Mouse (Mus musculus) intestine, embryonic 16.5 days (tissue): ENCODE measurements around the gene Ubn1. TPM values are rescaled to one million over a fixed set of nuclear protein-coding genes. Genes with fewer than 3 reads are reported as not detected.
A peak's percentile ranks its signal among the peaks of the same experiment; 100 is the strongest.

Experiments used
- ATAC-seq: fragments of 200-750 bp; cut with Nextera tagmentation; 2 replicates; pipeline ENCODE4 v1.8.0; 2017; ENCODE audit warnings: moderate TSS enrichment, moderate library complexity
- H3K27ac ChIP-seq: fragments of 300-500 bp; sonication (generic); 2 replicates; pipeline ENCODE4 v1.5.1; 2014; ENCODE audit warnings: mild to moderate bottlenecking, low read length
- H3K27me3 ChIP-seq: fragments of 300-500 bp; sonication (generic); replicated peaks from 2 replicates; pipeline ENCODE4 v1.6.1; 2014; ENCODE audit warnings: low read length, control low read depth, mixed read lengths; ENCODE audit not compliant: control insufficient read depth, insufficient read depth
- H3K36me3 ChIP-seq: fragments of 300-500 bp; sonication (generic); 2 replicates; pipeline ENCODE4 v1.6.1; 2014; ENCODE audit warnings: low read length, control low read depth; ENCODE audit not compliant: control insufficient read depth, insufficient read depth
- H3K4me1 ChIP-seq: fragments of 300-500 bp; sonication (generic); 2 replicates; pipeline ENCODE4 v1.6.1; 2014; ENCODE audit warnings: low read length, control low read depth, mixed read lengths; ENCODE audit not compliant: control insufficient read depth, insufficient read depth
- H3K4me2 ChIP-seq: fragments of 300-500 bp; sonication (generic); 2 replicates; pipeline ENCODE4 v1.6.1; 2014; ENCODE audit warnings: low read depth, low read length, control low read depth
- H3K4me3 ChIP-seq: fragments of 300-500 bp; sonication (generic); 2 replicates; pipeline ENCODE4 v1.5.1; 2014; ENCODE audit warnings: mild to moderate bottlenecking, low read length
- H3K9ac ChIP-seq: fragments of 300-500 bp; sonication (generic); 2 replicates; pipeline ENCODE4 v1.6.1; 2014; ENCODE audit warnings: low read depth, low read length
- H3K9me3 ChIP-seq: fragments of 300-500 bp; sonication (generic); 2 replicates; pipeline ENCODE4 v1.6.1; 2016; ENCODE audit warnings: low read length, control low read depth; ENCODE audit not compliant: control insufficient read depth
- WGBS: fragments of 180-500 bp; shearing (Covaris S2); extraction: QIAGEN DNeasy Blood & Tissue Kit; methylation state at CpG from one replicate; pipeline ENCODE4 v1.1.7; 2014; 5-methylcytosine and 5-hydroxymethylcytosine counted together
- polyA plus RNA-seq: library from polyadenylated mRNA; unstranded; fragments of >200 nt; fragmentation: Nextera tagmentation; extraction: Ambion mirVana; gene quantifications from 2 replicates; pipeline ENCODE4 v1.2.1, GENCODE M21; 2015

The Ubn1 gene
- polyA plus RNA-seq, 1 experiment from 2014 or later, result 11.1 TPM

- peak; percentile 86 for ATAC-seq
- Histone ChIP-seq H3K4me1 (peaks cover 11% of the 10 kb centered on the region), H3K27me3 (no peaks in the 10 kb centered on the region), H3K4me3 (peak overlapping the region; percentile 97), H3K9ac (peak overlapping the region; percentile 94), H3K4me2 (peak overlapping the region; percentile 80), H3K36me3 (peaks cover 3% of the 10 kb centered on the region; the same call in 1 of the 2 replicates), H3K27ac (peak overlapping the region; percentile 99), H3K9me3 (no peaks in the 10 kb centered on the region)
- under 1% methylated on average over 78 of the region's 78 CpGs for WGBS
Observed at GRCm38 (mm10) chr16:5050251-5051110, 624 bp downstream of the Ubn1 start.

- no peaks in the 10 kb centered on the region for H3K27me3 ChIP-seq
- peaks cover 2% of the 10 kb centered on the region; the same call in 1 of the 2 replicates for H3K4me1 ChIP-seq
- H3K36me3 ChIP-seq, result peaks cover 10% of the 10 kb centered on the region; the same call in 1 of the 2 replicates
- ATAC-seq, result no peak
- no peaks in the 10 kb centered on the region for H3K9me3 ChIP-seq
- H3K4me2 ChIP-seq, result no peak overlapping the region
- H3K4me3 ChIP-seq, result no peak overlapping the region
- H3K9ac ChIP-seq, result no peak overlapping the region
- 81% methylated on average over 1 of the region's 1 CpGs for whole genome bisulfite sequencing
- no peak overlapping the region for H3K27ac ChIP-seq
Observed at GRCm38 (mm10) chr16:5058114-5058513, 8.3 kb downstream of the Ubn1 start.

GRCm38 (mm10) chr16:5063472-5063871 lies 13.6 kb downstream of the Ubn1 start:
- H3K36me3 ChIP-seq, result peaks cover 13% of the 10 kb centered on the region; the same call in 1 of the 2 replicates
- no peak overlapping the region for H3K4me2 ChIP-seq
- no peak for ATAC-seq
- H3K4me1 ChIP-seq, result no peaks in the 10 kb centered on the region
- 93% methylated on average over 4 of the region's 4 CpGs for WGBS
- no peak overlapping the region for H3K4me3 ChIP-seq
- H3K9ac ChIP-seq, result no peak overlapping the region
- H3K27ac ChIP-seq, result no peak overlapping the region
- no peaks in the 10 kb centered on the region for H3K9me3 ChIP-seq
- no peaks in the 10 kb centered on the region for H3K27me3 ChIP-seq

GRCm38 (mm10) chr16:5070321-5070720 lies 20.5 kb downstream of the Ubn1 start:
- Histone ChIP-seq H3K9me3 (no peaks in the 10 kb centered on the region), H3K4me3 (no peak overlapping the region), H3K4me1 (no peaks in the 10 kb centered on the region), H3K36me3 (peaks cover 10% of the 10 kb centered on the region; the same call in 1 of the 2 replicates), H3K27me3 (no peaks in the 10 kb centered on the region), H3K27ac (no peak overlapping the region), H3K4me2 (no peak overlapping the region), H3K9ac (no peak overlapping the region)
- no peak for ATAC-seq
- 75% methylated on average over 3 of the region's 3 CpGs for WGBS

- no peak for ATAC-seq
- no peak overlapping the region for H3K27ac ChIP-seq
- H3K4me2 ChIP-seq, result no peak overlapping the region
- H3K36me3 ChIP-seq, result peaks cover 20% of the 10 kb centered on the region; the same call in 1 of the 2 replicates
- H3K27me3 ChIP-seq, result no peaks in the 10 kb centered on the region
- no peak overlapping the region for H3K9ac ChIP-seq
- no peaks in the 10 kb centered on the region for H3K4me1 ChIP-seq
- no peak overlapping the region for H3K4me3 ChIP-seq
- 94% methylated on average over 7 of the region's 7 CpGs for WGBS
- no peaks in the 10 kb centered on the region for H3K9me3 ChIP-seq
Observed at GRCm38 (mm10) chr16:5071974-5072373, 22.1 kb downstream of the Ubn1 start.

- H3K4me1 ChIP-seq, result no peaks in the 10 kb centered on the region
- H3K36me3 ChIP-seq, result peaks cover 29% of the 10 kb centered on the region; the same call in 1 of the 2 replicates
- WGBS, result 91% methylated on average over 5 of the region's 5 CpGs
- H3K9ac ChIP-seq, result no peak overlapping the region
- no peak overlapping the region for H3K4me3 ChIP-seq
- no peaks in the 10 kb centered on the region for H3K27me3 ChIP-seq
- no peaks in the 10 kb centered on the region for H3K9me3 ChIP-seq
- H3K4me2 ChIP-seq, result no peak overlapping the region
- no peak overlapping the region for H3K27ac ChIP-seq
- no peak for ATAC-seq
Observed at GRCm38 (mm10) chr16:5074341-5074740, 24.5 kb downstream of the Ubn1 start.

GRCm38 (mm10) chr16:5085196-5085595 lies 35.3 kb downstream of the Ubn1 start:
- no peak overlapping the region for H3K4me2 ChIP-seq
- ATAC-seq, result no peak
- H3K9ac ChIP-seq, result no peak overlapping the region
- no peaks in the 10 kb centered on the region for H3K4me1 ChIP-seq
- peaks cover 12% of the 10 kb centered on the region; the same call in 1 of the 2 replicates for H3K36me3 ChIP-seq
- no peaks in the 10 kb centered on the region for H3K9me3 ChIP-seq
- no peaks in the 10 kb centered on the region for H3K27me3 ChIP-seq
- no peak overlapping the region for H3K27ac ChIP-seq
- WGBS, result 87% methylated on average over 4 of the region's 4 CpGs
- H3K4me3 ChIP-seq, result no peak overlapping the region

GRCm38 (mm10) chr16:5086179-5086578 lies 36.3 kb downstream of the Ubn1 start:
- Histone ChIP-seq H3K4me2 (no peak overlapping the region), H3K4me1 (no peaks in the 10 kb centered on the region), H3K27me3 (no peaks in the 10 kb centered on the region), H3K9ac (no peak overlapping the region), H3K9me3 (no peaks in the 10 kb centered on the region), H3K36me3 (peaks cover 12% of the 10 kb centered on the region; the same call in 1 of the 2 replicates), H3K27ac (no peak overlapping the region), H3K4me3 (no peak overlapping the region)
- 94% methylated on average over 2 of the region's 2 CpGs for WGBS
- no peak for ATAC-seq

- Histone ChIP-seq H3K9ac (no peak overlapping the region), H3K4me2 (no peak overlapping the region), H3K27me3 (no peaks in the 10 kb centered on the region), H3K36me3 (peaks cover 7% of the 10 kb centered on the region; the same call in 1 of the 2 replicates), H3K9me3 (no peaks in the 10 kb centered on the region), H3K4me3 (no peak overlapping the region), H3K4me1 (no peaks in the 10 kb centered on the region), H3K27ac (no peak overlapping the region)
- no peak for ATAC-seq
- 59% methylated on average over 10 of the region's 10 CpGs for whole genome bisulfite sequencing
Observed at GRCm38 (mm10) chr16:5089021-5089420, 39.2 kb downstream of the Ubn1 start.
